Mouse (Mus musculus) megakaryocyte, embryonic 14.5 days (primary cell): ENCODE data around the gene Mecr.

Experiments
- FLI1 ChIP-seq: IDR thresholded peaks from 2 replicates; pipeline ENCODE4 v1.6.1; 2012; ENCODE audit warnings: low read length, inconsistent platforms, mixed read lengths
- GATA1 ChIP-seq: IDR thresholded peaks from 3 replicates; pipeline ENCODE4 v1.6.1; 2012; ENCODE audit warnings: mixed read lengths, low read length, inconsistent platforms, borderline replicate concordance

DNA sequence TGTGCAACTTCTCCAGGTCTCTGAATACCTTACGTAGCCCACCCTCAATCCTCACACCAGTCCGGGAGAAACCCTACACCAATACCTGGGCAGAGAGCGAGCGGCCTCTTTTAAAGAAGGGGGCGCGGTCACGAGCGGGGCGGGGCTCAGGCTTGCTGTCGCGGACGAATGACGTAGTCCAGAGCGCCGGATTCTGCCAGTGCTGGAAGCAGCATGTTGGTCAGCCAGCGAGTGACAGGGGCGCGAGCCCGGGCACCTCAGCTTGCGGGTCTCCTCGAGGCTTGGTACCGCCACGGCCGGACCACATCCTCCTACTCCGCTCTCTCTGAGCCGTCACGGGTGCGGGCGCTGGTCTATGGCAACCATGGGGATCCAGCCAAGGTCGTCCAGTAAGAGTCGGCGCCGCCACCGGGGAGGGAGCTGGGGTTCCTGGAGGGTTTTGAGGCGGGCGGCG is at the start of gene Mecr:
- TF ChIP-seq GATA1 (no peak), FLI1 (no peak)
